Mouse (Mus musculus): ENCODE measurements around the gene Abcd1. TPM values are rescaled to one million over a fixed set of nuclear protein-coding genes. Genes with fewer than 3 reads are reported as not detected.

The Abcd1 gene
- total RNA-seq, 2 experiments from 2014 or later, result 11.7 to 12.1 TPM

DNA sequence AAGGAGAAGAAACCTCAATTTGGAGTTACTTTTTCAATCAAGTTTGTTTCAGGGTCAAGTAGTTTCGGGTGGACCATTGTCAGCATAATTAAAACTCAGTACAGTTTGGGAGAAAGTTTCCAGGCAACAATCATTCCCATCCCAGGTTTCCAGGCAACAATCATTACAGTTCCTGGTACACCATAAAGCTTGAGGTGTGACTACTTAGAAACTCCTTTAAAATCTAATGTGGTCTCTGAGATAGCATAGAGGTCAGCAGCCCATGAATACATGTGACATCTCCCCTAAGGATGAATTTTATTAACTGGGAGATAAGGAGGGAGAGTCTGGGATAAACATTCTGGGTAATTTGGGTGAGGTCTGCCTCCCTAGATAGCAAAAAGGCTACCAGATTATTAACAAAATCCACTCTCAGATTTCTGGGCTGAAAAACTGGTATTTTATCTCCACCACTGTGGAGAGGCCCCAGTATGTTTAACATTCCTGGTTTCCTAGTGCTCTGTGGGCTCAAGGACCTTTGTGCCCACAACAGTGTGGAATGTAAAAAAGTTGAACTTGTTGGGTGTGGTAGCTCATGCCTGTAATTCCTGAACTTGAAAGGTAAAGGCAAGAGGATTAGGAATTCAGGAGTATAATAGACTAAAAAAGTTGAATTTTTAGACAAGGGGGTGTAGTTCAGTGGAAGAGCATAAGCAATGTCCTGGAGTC, 28.5 kb downstream of the Abcd1 start:
- DNase-seq, result no peak

DNA sequence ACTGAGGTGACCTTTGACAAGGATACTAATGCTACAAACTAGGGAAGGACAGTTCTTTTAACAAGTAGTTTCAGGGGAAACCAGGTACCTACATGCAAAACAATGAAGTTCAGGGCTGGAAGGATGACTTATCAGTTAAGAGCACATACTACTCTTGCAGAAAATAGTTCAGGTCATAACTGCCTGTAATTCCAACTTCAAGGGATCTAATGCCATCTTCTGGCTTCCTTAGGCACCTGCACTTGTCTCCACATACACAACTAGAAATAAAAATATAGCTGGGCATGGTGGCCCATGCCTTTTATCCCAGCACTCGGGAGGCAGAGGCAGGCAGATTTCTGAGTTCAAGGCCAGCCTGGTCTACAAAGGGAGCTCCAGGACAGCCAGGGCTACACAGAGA, 32.6 kb downstream of the Abcd1 start:
- DNase-seq, result no peak

DNA sequence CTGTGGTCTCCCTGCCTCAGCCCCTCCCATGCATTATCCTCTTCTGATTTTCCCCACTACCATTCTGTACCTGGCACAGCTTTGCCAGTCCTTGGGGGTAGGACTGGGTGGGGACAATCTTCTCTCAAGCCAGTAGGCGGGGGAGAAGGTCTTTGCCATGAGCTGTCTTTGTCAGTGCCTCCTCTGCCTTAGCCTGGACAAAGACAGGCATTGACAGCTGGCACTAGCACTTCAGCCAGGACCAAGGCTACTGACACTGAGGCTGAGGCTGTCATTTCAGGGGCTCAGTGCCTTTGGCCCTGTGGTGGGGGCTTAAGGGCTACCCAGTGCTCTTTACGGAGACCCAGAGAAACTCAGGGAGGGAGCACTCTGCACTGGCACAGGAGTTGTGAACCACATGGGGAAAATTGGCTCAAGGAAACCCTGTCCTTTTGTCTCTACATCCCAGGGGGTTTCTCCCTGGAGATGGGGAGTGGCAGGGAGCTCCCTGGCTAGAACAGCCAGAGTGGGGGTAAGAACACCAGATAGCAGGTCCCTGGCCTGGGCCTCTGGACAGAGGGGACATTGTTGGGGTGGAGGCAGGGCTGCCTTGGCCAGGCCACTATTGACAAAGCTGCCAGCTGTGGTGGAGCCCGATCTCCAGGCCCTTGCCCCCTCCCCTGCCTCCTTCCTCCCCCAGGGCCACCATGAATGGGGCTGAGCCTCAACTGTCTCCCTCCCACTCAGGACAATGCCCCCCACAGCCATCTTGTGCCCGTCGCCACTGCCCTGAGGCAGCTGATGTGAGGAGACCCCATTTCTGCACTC, 40.1 kb downstream of the Abcd1 start, which contains the start of gene Plxnb3:
TSS of gene Plxnb3 (plus strand) at position 757 of the 807 bp plus-strand sequence.
- DNase-seq, result peak; percentile 27

DNA sequence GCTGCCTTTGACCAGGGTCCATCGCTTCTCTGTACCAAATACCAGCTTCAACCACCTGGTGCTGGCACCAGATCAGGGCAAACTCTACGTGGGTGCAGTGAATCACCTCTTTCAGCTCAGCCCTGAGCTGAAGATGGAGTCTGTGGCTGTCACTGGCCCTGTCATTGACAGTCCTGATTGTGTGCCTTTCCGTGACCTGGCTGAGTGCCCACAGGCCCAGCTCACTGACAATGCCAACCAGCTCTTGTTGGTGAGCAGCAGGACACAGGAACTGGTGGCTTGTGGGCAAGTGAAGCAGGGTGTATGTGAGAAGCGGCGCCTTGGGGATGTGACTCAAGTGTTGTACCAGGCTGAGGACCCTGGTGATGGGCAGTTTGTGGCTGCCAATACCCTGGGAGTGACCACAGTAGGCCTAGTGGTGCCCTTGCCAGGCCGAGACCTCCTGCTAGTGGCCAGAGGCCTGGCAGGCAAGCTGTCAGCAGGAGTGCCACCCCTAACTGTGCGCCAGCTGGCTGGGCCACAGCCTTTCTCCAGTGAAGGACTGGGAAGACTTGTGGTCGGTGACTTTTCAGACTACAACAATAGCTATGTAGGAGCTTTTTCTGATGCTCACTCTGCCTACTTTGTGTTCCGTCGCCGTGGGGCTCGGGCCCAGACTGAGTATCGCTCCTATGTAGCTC, 42.4 kb downstream of the Abcd1 start:
- DNase-seq, result peak in 1 of 2 experiments; percentile 29

DNA sequence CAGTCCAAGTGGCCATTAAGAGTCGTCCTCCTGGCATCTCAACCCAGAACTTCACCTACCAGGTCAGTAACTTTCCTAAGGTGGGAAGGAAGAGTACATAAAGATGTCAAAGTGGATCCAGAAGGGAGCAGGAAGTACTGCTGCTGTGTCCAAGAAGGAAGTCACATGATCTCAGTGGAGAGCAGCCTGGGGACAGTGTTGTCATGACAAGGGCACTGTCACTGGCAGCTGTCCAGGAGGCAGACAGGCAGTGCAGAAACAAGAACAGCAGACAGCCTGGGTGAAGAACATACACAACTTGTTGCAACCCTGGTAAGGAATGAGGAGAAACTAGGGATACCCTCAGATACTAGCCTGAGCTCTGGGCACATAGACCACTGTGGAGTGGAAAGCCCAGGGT, 48.9 kb downstream of the Abcd1 start:
- DNase-seq, result no peak

DNA sequence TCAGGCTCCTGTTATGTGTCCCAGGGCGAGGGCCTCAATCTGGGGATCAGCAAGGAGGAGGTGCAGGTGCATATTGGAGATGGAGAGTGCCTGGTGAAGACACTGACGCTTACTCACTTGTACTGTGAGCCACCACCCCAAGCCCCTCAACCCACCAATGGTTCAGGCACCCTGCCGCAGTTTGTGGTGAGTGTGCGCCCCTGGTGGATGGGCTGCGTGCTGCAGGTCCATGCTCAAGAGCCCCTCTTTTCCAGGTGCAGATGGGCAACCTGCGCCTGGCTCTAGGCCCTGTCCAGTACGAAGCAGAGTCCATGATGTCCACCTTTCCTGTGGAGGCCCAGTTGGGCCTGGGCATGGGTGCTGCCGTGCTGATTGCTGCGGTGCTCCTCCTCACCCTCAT, 50.9 kb downstream of the Abcd1 start:
- DNase-seq, result no peak

DNA sequence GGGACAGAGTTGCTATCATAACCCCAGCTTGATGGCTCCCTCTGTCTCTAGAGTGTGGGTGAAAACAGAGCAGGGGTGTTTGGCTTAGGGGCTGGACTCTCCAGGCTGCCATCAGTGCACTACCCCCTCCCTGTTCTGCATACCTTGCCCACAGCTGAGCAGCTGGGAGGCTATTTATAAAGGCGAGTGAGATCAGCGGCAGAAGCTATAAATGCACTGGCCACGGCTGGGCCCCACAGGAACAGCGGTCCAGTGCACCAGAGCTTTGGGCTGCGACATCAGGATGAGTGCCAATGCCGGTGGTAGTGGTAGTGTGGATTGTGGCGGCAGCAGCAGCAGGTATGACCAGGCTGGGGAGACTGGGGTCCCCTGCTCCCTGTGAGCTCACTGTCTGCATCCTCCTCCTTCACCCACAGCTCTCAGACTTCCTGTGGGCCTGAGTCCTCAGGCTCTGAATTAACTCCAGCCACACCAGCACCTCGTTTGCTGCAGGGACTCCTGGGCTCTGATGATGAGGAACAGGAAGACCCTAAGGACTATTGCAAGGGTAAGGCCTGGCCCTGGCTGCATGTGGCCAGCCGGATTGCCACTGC, 57.9 kb downstream of the Abcd1 start, which contains the start of gene Srpk3:
TSS of gene Srpk3 (plus strand) at position 238 of the 593 bp plus-strand sequence.
- no peak for DNase-seq

DNA sequence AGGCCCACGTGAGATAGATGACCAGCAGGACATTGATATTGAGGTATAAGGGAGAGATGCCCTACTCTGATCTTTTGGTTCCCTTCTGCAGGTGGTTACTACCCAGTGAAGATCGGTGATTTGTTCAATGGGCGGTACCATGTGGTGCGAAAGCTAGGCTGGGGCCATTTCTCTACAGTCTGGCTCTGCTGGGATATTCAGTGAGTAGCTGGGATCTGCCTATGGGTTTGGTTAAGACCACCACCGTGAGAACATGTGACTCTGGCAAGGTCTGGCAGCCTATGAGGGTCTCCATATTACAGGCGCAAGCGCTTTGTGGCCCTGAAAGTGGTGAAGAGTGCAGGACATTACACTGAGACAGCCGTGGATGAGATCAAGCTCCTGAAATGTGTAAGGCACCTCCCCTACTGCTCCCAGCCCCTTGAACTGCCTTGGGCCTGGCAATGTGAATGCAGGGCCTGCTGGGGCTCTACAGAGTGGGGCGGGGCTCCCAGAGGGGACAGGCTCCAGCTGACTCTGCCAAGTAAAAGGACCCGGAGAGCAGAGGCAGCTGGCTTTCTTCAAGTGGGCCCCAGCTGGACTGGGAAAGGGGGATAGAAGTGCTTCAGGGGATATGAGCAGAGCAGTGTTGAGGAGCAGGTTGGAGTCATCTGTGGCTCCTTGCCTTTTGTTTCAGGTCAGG, 58.5 kb downstream of the Abcd1 start:
- DNase-seq, result no peak

DNA sequence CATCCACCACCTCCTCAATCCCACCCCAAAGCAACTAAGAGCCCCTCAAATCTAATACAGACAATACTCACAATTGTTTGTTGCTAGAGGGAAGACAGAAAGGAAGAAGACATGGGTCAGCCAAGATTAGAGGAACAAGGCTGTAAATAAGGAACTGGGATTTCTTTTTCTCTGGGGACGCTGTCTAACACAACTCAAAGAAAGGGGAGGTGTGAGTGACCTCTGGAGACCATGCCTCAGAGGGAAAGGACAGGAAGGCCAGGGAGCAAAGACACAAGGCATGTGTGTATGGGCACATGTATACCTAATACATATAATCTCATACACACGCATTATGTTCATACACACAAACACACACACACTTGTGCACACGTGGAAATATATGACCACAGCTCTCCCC, 65.8 kb downstream of the Abcd1 start:
- DNase-seq, result no peak

DNA sequence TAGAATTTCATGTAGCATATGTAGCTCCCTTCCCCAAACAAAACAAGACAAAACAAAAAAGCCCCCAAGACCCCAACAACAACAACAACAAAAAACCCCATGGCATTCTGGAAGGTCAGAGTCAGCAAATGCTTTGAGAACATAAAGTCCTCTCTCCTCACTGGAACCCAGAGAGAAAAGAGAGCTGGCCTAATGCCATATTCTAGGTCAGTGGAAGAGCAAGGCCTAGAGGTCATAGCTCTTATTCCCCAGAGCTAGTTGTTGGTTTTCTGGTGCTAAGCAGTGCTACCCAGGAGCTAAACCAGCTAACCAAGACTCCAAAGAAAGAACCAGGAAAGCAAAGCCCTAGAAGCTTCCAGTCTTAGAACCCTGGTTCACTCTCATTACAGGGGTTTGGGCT, 69.3 kb downstream of the Abcd1 start:
- no peak for DNase-seq

DNA sequence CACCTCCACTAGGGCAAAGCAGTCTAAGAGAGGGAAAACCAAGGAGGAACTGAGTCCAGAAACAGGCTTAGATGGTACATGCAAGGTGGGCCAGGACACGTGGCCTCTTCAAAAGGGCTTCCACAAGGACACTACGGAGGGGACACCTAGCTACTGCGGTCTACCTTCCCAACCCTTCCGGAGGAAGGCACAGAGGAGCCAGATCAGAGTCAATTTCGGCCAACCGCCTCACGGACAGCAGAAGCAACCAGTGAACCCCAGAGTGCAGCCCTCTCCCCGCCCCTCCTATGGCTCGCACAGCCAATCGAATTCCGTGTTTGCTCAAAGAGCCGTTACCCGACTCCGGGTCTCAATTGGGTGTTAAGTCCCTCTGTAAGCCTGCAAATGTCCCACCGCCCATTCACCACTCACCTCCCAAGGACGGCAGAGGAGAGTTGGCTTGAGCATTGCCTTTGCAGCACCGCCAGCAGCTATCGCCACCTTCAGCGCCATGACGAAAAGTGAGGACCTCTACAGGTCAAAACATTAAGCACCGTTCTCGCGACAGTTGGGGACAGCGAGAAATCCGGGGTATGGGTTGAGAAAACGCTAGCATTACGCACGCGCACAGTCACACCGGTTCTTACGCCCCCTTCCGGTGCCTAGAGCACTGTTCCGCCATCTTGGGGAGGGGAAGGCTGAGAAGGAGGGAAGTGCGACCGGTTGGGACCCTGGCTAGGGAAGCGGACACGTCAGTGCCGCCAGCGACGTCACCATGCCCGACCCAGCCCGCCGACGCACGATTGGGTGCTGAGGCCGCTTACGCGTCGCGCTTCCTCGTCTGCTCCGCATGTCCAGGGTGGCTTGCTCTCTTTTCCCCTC, 70.2 kb downstream of the Abcd1 start, which contains the start of the genes Idh3g and Ssr4:
TSS of gene Idh3g (minus strand) at position 534 of the 861 bp plus-strand sequence.
TSS of gene Ssr4 (plus strand) at position 665 of the 861 bp plus-strand sequence.
- peak; percentile 91 to 93 for DNase-seq

DNA sequence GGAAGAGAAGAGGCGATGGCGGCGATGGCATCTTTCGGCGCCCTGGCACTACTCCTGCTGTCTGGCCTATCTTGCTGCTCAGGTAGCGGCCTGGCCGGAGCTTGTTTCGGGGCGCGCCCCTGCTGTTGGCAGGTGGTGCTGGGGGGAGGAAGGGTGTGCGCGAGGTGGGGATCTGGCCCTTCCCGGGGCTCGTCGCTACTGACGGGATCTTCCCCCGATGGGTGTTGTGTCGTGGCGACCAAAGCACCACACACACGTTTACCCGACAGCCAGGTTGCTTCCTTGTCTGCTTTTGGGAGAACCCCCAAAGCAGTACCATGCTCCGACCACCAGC, 70.8 kb downstream of the Abcd1 start:
- no peak for DNase-seq

Other genes with a start within 250 kb of the Abcd1 start
- 10 to 100 TPM; 15.5 to 19.3 TPM for gene Bgn, start 233.0 kb upstream of the Abcd1 start, total RNA-seq (2021)
- gene Atp2b3, start 213.5 kb upstream of the Abcd1 start, total RNA-seq (2021), result 100 to 1,000 TPM; 151 to 152 TPM
- gene Dusp9, start 77.2 kb upstream of the Abcd1 start, total RNA-seq (2021), result under 1 TPM; 0.18 to 0.25 TPM
- 100 to 1,000 TPM; 107 to 123 TPM for gene Pnck, start 56.5 kb upstream of the Abcd1 start, total RNA-seq (2021)
- gene Slc6a8, start 43.4 kb upstream of the Abcd1 start, total RNA-seq (2021), result 100 to 1,000 TPM in 1 of 2 experiments, 10 to 100 TPM in 1; 92.0 to 100 TPM
- 10 to 100 TPM; 83.2 to 85.3 TPM for gene Bcap31, start 422 bp upstream of the Abcd1 start, total RNA-seq (2021)
- 10 to 100 TPM; 12.0 to 15.5 TPM for gene Plxnb3, start 40.5 kb downstream of the Abcd1 start, total RNA-seq (2021)
- 1 to 10 TPM; 5.1 to 5.8 TPM for gene Srpk3, start 57.8 kb downstream of the Abcd1 start, total RNA-seq (2021)
- 100 to 1,000 TPM; 194 to 202 TPM for gene Idh3g, start 70.3 kb downstream of the Abcd1 start, total RNA-seq (2021)
- 10 to 100 TPM; 83.9 to 88.9 TPM for gene Ssr4, start 70.4 kb downstream of the Abcd1 start, total RNA-seq (2021)
- 100 to 1,000 TPM in 1 of 2 experiments, 10 to 100 TPM in 1; 98.3 to 101 TPM for gene Pdzd4, start 108.4 kb downstream of the Abcd1 start, total RNA-seq (2021)
- not detected for gene Avpr2, start 175.5 kb downstream of the Abcd1 start, total RNA-seq (2021)
- 100 to 1,000 TPM; 134 TPM for gene L1cam, start 179.5 kb downstream of the Abcd1 start, total RNA-seq (2021)
- gene Arhgap4, start 205.3 kb downstream of the Abcd1 start, total RNA-seq (2021), result 1 to 10 TPM; 5.4 to 6.4 TPM
- gene Naa10, start 205.3 kb downstream of the Abcd1 start, total RNA-seq (2021), result 10 to 100 TPM; 65.5 to 70.5 TPM
- 1 to 10 TPM; 3.0 to 4.2 TPM for gene Renbp, start 214.3 kb downstream of the Abcd1 start, total RNA-seq (2021)
- gene Hcfc1, start 249.8 kb downstream of the Abcd1 start, total RNA-seq (2021), result 10 to 100 TPM; 71.5 to 78.1 TPM